Mouse (Mus musculus) kidney, embryonic 16.5 days (tissue): ENCODE measurements around the gene Parva. TPM values are rescaled to one million over a fixed set of nuclear protein-coding genes. Genes with fewer than 3 reads are reported as not detected.

Source experiments
- ATAC-seq: fragments of 200-750 bp; cut with Nextera tagmentation; 2 replicates; pipeline ENCODE4 v1.8.0; 2017; ENCODE audit warnings: moderate TSS enrichment; ENCODE audit not compliant: low FRiP score, low TSS enrichment
- H3K27ac ChIP-seq: fragments of 300-500 bp; sonication (generic); 2 replicates; pipeline ENCODE4 v1.5.1; 2014; ENCODE audit warnings: low read length
- H3K27me3 ChIP-seq: fragments of 300-500 bp; sonication (generic); 2 replicates; pipeline ENCODE4 v1.6.1; 2014; ENCODE audit warnings: low read length, control low read depth, mixed read lengths; ENCODE audit not compliant: insufficient read depth
- H3K36me3 ChIP-seq: fragments of 300-500 bp; sonication (generic); 2 replicates; pipeline ENCODE4 v1.6.1; 2014; ENCODE audit warnings: low read length, control low read depth, mixed read lengths; ENCODE audit not compliant: insufficient read depth
- H3K4me1 ChIP-seq: fragments of 300-500 bp; sonication (generic); 2 replicates; pipeline ENCODE4 v1.6.1; 2014; ENCODE audit warnings: low read length, control low read depth, mixed read lengths; ENCODE audit not compliant: insufficient read depth
- H3K4me2 ChIP-seq: fragments of 300-500 bp; sonication (generic); replicated peaks from 2 replicates; pipeline ENCODE4 v1.6.1; 2014; ENCODE audit warnings: low read depth, low read length
- H3K4me3 ChIP-seq: fragments of 300-500 bp; sonication (generic); 2 replicates; pipeline ENCODE4 v1.5.1; 2014; ENCODE audit warnings: mild to moderate bottlenecking, low read length
- H3K9ac ChIP-seq: fragments of 300-500 bp; sonication (generic); replicated peaks from 2 replicates; pipeline ENCODE4 v1.6.1; 2014; ENCODE audit warnings: low read length
- H3K9me3 ChIP-seq: fragments of 300-500 bp; sonication (generic); 2 replicates; pipeline ENCODE4 v1.6.1; 2016; ENCODE audit warnings: low read length, control low read depth
- WGBS: fragments of 180-500 bp; shearing (Covaris S2); extraction: QIAGEN DNeasy Blood & Tissue Kit; methylation state at CpG from one replicate; pipeline ENCODE4 v1.1.7; 2014; 5-methylcytosine and 5-hydroxymethylcytosine counted together
- polyA plus RNA-seq: library from polyadenylated mRNA; unstranded; fragments of >200 nt; fragmentation: Nextera tagmentation; extraction: Ambion mirVana; gene quantifications from 2 replicates; pipeline ENCODE4 v1.2.1, GENCODE M21; 2015

The Parva gene
- polyA plus RNA-seq, 1 experiment from 2014 or later = 120 TPM

DNA sequence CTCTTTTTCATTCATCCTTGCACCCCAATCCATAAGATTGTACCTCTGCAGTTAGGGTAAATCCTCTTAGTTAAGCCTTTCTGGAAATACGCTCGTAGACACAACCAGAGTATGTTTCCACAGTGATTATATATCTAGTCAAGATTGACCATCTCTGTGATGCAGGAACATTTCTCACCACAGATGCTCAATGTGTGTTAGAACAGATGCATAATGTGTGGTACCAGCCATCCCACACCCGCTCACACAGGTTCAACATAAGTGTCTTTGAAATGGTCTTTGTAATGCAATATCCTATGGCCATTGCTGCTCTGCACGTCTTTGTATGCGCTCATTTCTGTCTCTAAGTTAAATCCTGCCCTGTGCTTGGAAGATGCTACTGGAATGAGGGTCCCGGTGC is 98.2 kb downstream of the Parva start:
- Histone ChIP-seq H3K36me3 (no peaks in the 10 kb centered on the region), H3K4me3 (no peak overlapping the region), H3K27me3 (no peaks in the 10 kb centered on the region), H3K4me1 (peaks cover 23% of the 10 kb centered on the region), H3K4me2 (no peak overlapping the region), H3K9ac (no peak overlapping the region), H3K27ac (no peak overlapping the region), H3K9me3 (no peaks in the 10 kb centered on the region)
- no peak for ATAC-seq
- 92% methylated on average over 6 of the region's 6 CpGs for WGBS

DNA sequence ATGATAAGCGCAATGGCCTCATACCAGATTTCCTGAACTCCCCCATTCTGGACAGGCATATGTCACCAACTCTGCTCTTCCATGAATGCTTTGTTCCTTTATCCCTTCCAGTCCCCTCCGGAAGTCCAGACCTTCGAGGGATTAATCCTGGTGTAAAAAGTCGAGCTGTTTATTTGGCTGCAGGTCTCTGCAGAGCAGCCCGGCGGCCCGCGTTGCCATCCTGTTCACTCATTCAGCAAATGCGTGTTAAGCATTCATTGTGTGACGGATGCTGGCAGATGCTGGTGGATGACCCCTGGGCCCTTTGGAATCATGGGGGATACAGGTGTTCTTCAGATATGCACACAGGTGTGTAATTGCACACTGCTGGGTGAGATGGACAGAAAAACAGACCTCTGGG is 98.9 kb downstream of the Parva start:
- H3K27ac ChIP-seq = no peak overlapping the region
- WGBS = 83% methylated on average over 10 of the region's 10 CpGs
- no peak overlapping the region for H3K4me3 ChIP-seq
- H3K4me2 ChIP-seq = no peak overlapping the region
- peaks cover 23% of the 10 kb centered on the region for H3K4me1 ChIP-seq
- H3K36me3 ChIP-seq = no peaks in the 10 kb centered on the region
- H3K27me3 ChIP-seq = no peaks in the 10 kb centered on the region
- H3K9me3 ChIP-seq = no peaks in the 10 kb centered on the region
- ATAC-seq = no peak
- H3K9ac ChIP-seq = no peak overlapping the region

DNA sequence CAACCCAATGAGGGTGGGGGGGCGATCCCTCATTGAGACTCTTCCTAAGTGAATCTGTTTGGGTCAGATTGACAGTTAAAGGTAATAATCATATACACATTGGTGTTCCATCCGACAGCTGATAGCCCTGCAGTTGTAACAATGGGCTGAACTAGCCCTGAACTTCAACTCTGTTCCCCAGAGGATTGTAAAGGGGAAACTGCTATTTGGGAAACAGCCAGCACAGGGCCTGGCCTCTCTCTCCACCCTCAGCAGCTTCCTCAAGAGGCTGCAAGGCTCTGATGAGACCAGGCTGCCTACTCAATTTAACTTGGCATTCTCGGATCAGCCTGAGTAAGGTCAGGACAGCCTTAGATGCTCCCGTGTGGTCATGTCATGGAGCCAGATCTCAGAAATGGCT is 99.9 kb downstream of the Parva start:
- no peak overlapping the region for H3K4me3 ChIP-seq
- ATAC-seq = 0 out of 2 replicates have a peak, but pooled peaks have one; percentile 42
- H3K9me3 ChIP-seq = no peaks in the 10 kb centered on the region
- no peak overlapping the region for H3K27ac ChIP-seq
- H3K4me2 ChIP-seq = no peak overlapping the region
- peaks cover 23% of the 10 kb centered on the region for H3K4me1 ChIP-seq
- H3K9ac ChIP-seq = no peak overlapping the region
- WGBS = 56% methylated on average over 4 of the region's 4 CpGs
- no peaks in the 10 kb centered on the region for H3K36me3 ChIP-seq
- H3K27me3 ChIP-seq = no peaks in the 10 kb centered on the region

DNA sequence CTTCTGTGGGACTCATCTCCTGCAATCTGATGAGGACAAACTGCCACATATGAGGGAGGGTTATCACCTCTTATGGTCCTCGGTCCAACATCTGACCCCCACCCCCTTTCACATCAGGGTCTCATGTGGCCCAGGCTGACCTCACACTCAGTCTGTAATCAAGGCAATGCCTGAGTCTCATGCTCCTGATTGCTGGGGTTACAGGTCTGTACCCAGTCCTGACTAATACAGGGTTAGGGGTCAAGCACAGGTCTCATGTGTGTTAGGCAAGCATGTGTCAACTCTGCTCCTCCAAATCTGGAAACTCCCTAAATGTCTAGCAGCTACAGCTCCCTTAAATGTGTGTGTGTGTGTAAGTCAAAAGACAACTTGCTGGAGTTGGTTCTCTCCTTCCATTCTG is 100.8 kb downstream of the Parva start:
- H3K27me3 ChIP-seq = no peaks in the 10 kb centered on the region
- no peak overlapping the region for H3K4me3 ChIP-seq
- WGBS = 76% methylated on average over 1 of the region's 1 CpGs
- H3K9ac ChIP-seq = no peak overlapping the region
- no peaks in the 10 kb centered on the region for H3K9me3 ChIP-seq
- no peak for ATAC-seq
- no peak overlapping the region for H3K4me2 ChIP-seq
- 0 out of 2 replicates have a peak overlapping the region, but pooled peaks have one; percentile 5 for H3K27ac ChIP-seq
- H3K36me3 ChIP-seq = no peaks in the 10 kb centered on the region
- peaks cover 23% of the 10 kb centered on the region for H3K4me1 ChIP-seq

DNA sequence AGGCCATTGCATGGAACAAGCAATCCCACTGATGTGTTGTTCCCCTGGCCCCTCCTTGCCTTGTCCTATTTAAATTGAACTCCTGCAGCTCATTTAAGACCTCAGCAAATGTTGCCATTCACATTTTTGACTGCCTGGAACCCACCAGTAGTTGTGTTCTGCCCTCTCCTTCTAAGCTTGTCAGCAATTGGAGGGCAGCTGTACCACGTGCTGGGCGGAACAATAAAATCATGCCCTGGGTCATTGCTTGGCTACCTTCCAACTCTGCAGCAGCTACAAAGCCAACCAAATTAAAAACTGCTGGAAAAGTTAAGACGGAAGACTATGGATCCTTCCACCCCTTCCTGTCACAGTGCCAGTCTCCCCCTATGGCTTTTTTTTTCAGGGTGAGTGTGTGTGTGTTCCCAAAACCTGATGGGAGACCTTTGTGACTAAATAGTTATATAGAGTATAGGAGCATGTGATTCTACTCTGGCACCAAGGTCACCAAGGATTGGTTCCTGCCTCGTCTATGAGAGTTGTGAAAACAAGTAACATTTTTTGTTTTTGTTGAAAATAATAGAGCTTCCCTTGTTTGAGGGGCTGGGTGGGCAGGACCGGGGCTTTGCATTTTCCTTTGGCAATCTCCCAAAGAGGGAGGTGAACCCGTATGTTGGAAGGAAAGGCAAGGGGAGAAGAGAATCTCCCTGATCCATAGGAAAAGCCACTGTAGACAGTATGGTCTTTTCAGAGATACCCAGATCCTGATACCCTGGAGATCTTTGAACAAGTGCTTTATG is 101.5 kb downstream of the Parva start:
- Histone ChIP-seq H3K4me1 (peaks cover 29% of the 10 kb centered on the region), H3K27me3 (no peaks in the 10 kb centered on the region), H3K27ac (peak overlapping the region; percentile 35), H3K9ac (no peak overlapping the region), H3K9me3 (no peaks in the 10 kb centered on the region), H3K4me2 (no peak overlapping the region), H3K36me3 (no peaks in the 10 kb centered on the region), H3K4me3 (no peak overlapping the region)
- WGBS = 31% methylated on average over 6 of the region's 6 CpGs
- peak; percentile 21; the same call in 1 of the 2 replicates for ATAC-seq

DNA sequence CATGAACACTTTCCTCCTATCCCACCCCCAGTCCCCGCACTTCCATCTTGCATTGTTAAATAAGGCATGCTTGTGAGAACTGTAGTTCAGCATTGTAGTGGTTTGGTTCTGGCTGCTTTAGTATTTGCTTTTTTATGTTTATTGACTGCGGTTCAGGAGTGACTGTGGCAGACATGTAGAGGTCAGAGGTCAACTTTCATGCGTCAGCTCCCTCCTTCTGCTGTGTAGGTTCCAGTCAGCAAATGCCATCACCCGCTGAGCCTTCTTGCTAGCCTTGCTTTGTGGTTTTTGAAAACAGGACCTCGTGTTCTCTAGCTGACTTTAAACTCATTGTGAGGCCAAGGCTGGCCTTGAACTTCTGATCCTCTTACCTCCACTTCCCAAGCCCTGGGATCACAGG is 103.6 kb downstream of the Parva start:
- H3K27me3 ChIP-seq = no peaks in the 10 kb centered on the region
- no peak for ATAC-seq
- no peak overlapping the region for H3K4me3 ChIP-seq
- WGBS = 65% methylated on average over 5 of the region's 5 CpGs
- H3K9me3 ChIP-seq = no peaks in the 10 kb centered on the region
- no peak overlapping the region for H3K27ac ChIP-seq
- H3K9ac ChIP-seq = no peak overlapping the region
- peaks cover 49% of the 10 kb centered on the region for H3K4me1 ChIP-seq
- H3K4me2 ChIP-seq = no peak overlapping the region
- H3K36me3 ChIP-seq = no peaks in the 10 kb centered on the region

DNA sequence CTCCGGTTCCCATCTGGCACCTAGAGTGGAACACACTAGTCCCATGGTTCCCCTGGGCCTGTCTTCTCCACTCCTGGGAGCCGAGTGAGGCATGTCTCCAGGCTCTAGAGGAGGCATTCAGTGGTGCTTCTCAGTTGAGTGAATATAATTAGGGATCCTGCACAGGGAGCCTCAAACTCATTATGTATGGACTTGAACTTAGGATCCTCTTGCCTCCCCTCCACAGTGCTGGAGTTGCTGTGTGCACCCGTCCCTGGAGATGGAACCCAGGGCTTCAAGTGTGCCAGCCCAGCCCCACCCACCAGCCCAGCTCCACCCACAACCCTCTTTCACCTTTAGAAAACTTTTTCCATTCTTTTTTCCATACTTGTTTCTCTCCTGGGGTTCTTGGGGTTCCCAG is 106.8 kb downstream of the Parva start:
- Histone ChIP-seq H3K4me2 (no peak overlapping the region), H3K36me3 (no peaks in the 10 kb centered on the region), H3K9me3 (no peaks in the 10 kb centered on the region), H3K9ac (no peak overlapping the region), H3K4me3 (no peak overlapping the region), H3K27ac (no peak overlapping the region), H3K4me1 (peaks cover 27% of the 10 kb centered on the region), H3K27me3 (no peaks in the 10 kb centered on the region)
- WGBS = 68% methylated on average over 3 of the region's 3 CpGs
- ATAC-seq = peak; percentile 51; the same call in 1 of the 2 replicates

DNA sequence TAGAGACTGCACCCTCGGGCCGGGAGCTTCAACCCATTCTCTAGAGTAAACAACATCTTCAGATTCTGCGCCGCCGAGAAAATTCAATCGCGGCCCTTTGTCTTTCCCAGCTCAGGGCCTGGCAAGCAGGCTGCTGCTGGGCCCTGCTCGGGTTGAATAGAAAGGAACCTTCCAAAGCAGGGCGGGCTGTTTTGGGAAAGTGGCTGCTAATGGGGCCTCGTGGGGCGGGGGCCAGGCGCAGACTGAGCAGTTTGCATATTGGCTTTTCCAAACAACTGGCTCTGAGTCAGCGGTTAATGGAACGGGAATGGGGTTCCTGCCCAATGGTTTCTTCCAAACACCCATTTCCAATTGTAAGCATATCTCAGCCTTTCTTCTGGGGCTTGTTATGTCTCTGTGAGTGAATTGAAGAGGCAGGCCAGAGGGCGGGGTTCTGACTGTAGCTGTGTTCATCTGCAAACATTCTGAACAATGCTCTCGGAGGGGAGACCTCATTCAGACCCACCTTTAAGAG is 108.2 kb downstream of the Parva start:
- no peak for ATAC-seq
- Histone ChIP-seq H3K9ac (no peak overlapping the region), H3K4me2 (no peak overlapping the region), H3K4me1 (peaks cover 26% of the 10 kb centered on the region), H3K27ac (peak overlapping the region; percentile 2; the same call in 1 of the 2 replicates), H3K4me3 (no peak overlapping the region), H3K9me3 (peaks cover 3% of the 10 kb centered on the region; the same call in 1 of the 2 replicates), H3K27me3 (no peaks in the 10 kb centered on the region), H3K36me3 (no peaks in the 10 kb centered on the region)
- 38% methylated on average over 16 of the region's 16 CpGs for WGBS

DNA sequence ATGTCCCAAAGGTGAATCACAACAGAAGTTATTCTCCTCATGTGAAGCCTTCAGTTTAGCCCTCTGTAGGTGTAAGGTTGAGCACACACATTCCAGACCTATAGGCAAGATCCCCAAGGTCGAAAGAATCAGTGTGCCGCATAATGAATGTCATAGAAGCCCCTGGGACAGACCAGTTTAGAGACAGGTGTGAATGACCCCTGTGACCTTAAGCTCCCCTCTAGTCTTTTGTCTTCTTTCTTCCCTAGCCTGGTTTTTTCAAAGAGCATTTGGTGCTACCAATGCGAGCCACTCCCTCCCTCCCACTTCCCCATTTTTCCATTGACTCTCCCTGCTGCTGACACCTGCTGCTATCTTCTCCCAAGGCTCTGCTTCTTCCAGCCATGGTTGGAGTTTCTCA is 121.8 kb downstream of the Parva start:
- Histone ChIP-seq H3K4me2 (no peak overlapping the region), H3K27me3 (no peaks in the 10 kb centered on the region), H3K9me3 (no peaks in the 10 kb centered on the region), H3K36me3 (peaks cover 53% of the 10 kb centered on the region), H3K4me3 (no peak overlapping the region), H3K9ac (no peak overlapping the region), H3K4me1 (no peaks in the 10 kb centered on the region), H3K27ac (no peak overlapping the region)
- no peak for ATAC-seq
- 75% methylated on average over 3 of the region's 3 CpGs for WGBS

DNA sequence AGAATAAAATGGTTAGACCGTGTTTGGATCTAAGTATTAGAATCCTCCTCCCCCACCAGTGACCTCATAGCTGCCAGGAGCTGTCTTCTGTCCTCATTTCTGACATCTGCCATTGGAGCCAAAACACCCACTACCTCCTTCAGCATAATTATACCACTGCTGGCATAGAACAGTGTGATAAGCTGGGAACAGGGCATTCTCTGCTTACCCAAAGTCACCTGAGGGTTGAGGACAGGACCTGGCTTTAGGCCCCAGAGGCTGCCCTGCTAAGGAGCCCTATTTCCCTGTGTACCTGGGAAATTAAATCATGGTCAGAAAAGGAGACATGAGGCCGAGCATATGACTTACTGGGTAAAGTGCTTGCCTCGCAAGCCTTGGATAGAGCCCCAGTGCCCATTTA is 134.2 kb downstream of the Parva start:
- Histone ChIP-seq H3K9ac (no peak overlapping the region), H3K4me1 (no peaks in the 10 kb centered on the region), H3K4me2 (no peak overlapping the region), H3K36me3 (peaks cover 25% of the 10 kb centered on the region), H3K27me3 (no peaks in the 10 kb centered on the region), H3K27ac (no peak overlapping the region), H3K4me3 (no peak overlapping the region), H3K9me3 (no peaks in the 10 kb centered on the region)
- WGBS = 88% methylated on average over 3 of the region's 3 CpGs
- no peak for ATAC-seq
